Mouse (Mus musculus) kidney, embryonic 14.5 days (tissue): ENCODE data around the gene Tdgf1. TPM values are rescaled to one million over a fixed set of nuclear protein-coding genes. Genes with fewer than 3 reads are reported as not detected.

Source experiments
- ATAC-seq: fragments of 200-750 bp; cut with Nextera tagmentation; 2 replicates; pipeline ENCODE4 v1.8.0; 2017; ENCODE audit warnings: moderate number of reproducible peaks, mild to moderate bottlenecking, moderate TSS enrichment, moderate library complexity; ENCODE audit not compliant: low FRiP score, low TSS enrichment
- H3K27ac ChIP-seq: fragments of 300-500 bp; sonication (generic); 2 replicates; pipeline ENCODE4 v1.5.1; 2014; ENCODE audit warnings: low read depth, mild to moderate bottlenecking, low read length, moderate library complexity, mixed read lengths
- H3K27me3 ChIP-seq: fragments of 300-500 bp; sonication (generic); 2 replicates; pipeline ENCODE4 v1.6.1; 2014; ENCODE audit warnings: mild to moderate bottlenecking, low read length; ENCODE audit not compliant: control insufficient read depth, insufficient read depth
- H3K36me3 ChIP-seq: fragments of 300-500 bp; sonication (generic); 2 replicates; pipeline ENCODE4 v1.6.1; 2014; ENCODE audit warnings: low read length, mixed read lengths; ENCODE audit not compliant: control insufficient read depth, insufficient read depth
- H3K4me1 ChIP-seq: fragments of 300-500 bp; sonication (generic); 2 replicates; pipeline ENCODE4 v1.6.1; 2014; ENCODE audit warnings: low read length, mixed read lengths; ENCODE audit not compliant: control insufficient read depth, insufficient read depth
- H3K4me2 ChIP-seq: fragments of 300-500 bp; sonication (generic); replicated peaks from 2 replicates; pipeline ENCODE4 v1.6.1; 2014; ENCODE audit warnings: low read depth, mild to moderate bottlenecking, low read length
- H3K4me3 ChIP-seq: fragments of 300-500 bp; sonication (generic); 2 replicates; pipeline ENCODE4 v1.5.1; 2014; ENCODE audit warnings: mild to moderate bottlenecking, low read length
- H3K9ac ChIP-seq: fragments of 300-500 bp; sonication (generic); 2 replicates; pipeline ENCODE4 v1.6.1; 2014; ENCODE audit warnings: low read depth, mild to moderate bottlenecking, low read length, moderate library complexity
- H3K9me3 ChIP-seq: fragments of 300-500 bp; sonication (generic); 2 replicates; pipeline ENCODE4 v1.6.1; 2016; ENCODE audit warnings: low read length; ENCODE audit not compliant: control insufficient read depth
- WGBS: fragments of 180-500 bp; shearing (Covaris S2); extraction: QIAGEN DNeasy Blood & Tissue Kit; methylation state at CpG from one replicate; pipeline ENCODE4 v1.1.7; 2014; 5-methylcytosine and 5-hydroxymethylcytosine counted together
- polyA plus RNA-seq: library from polyadenylated mRNA; unstranded; fragments of >200 nt; fragmentation: Nextera tagmentation; extraction: Ambion mirVana; gene quantifications from 2 replicates; pipeline ENCODE4 v1.2.1, GENCODE M21; 2014

Tdgf1 gene
- polyA plus RNA-seq, 1 experiment from 2014 or later = not detected

DNA sequence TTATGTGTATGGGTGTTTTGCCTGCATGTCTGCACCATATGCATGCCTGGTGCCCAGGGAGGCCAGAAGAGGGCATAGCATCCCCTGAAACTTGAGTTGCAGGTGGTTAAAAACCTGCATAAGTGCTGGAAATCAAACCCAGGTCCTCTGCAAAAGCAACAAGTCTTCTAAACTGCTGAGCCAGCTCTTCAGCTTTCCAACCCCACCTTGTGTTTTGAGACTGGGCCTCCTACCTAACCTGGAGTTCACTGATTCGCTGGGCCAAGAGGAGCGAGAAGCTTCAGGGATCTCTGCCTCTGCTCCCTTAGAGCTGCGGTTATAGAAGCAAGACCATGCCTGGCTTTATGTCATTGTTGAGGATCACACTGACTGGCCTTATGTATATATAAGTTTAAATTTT is 4.2 kb upstream of the Tdgf1 start:
- H3K27ac ChIP-seq = no peak overlapping the region
- H3K4me3 ChIP-seq = no peak overlapping the region
- WGBS = 93% methylated on average over 3 of the region's 3 CpGs
- no peak overlapping the region for H3K9ac ChIP-seq
- H3K4me2 ChIP-seq = no peak overlapping the region
- H3K27me3 ChIP-seq = peaks cover 33% of the 10 kb centered on the region
- ATAC-seq = no peak
- H3K9me3 ChIP-seq = no peaks in the 10 kb centered on the region
- no peaks in the 10 kb centered on the region for H3K36me3 ChIP-seq
- H3K4me1 ChIP-seq = 0 out of 2 replicates have a peak, but pooled peaks cover 2% of the 10 kb centered on the region

DNA sequence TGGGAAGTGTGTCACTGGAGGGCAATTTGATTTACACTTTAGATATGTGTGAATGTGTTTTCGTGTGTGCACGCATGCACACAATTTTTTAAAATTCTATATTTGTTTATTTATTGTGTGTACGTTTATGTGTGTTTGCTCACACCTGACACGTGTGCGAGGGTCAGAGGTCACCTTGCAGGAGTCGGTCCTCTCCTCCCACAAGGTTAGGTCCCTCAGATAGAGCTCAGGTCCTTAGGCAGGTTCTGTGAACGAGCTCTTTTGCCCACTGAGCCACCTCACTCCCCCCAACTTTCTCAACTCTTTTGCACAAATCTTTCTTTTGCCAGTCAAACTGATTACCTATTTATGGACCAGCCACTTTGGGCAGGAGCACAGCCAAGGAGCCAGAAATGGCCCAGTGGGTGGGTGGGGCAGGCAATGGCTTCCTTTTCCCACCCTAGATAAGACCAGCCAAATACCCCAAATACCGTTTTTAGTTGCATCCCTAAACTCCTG is 2.9 kb upstream of the Tdgf1 start:
- ATAC-seq = no peak
- WGBS = 55% methylated on average over 8 of the region's 8 CpGs

DNA sequence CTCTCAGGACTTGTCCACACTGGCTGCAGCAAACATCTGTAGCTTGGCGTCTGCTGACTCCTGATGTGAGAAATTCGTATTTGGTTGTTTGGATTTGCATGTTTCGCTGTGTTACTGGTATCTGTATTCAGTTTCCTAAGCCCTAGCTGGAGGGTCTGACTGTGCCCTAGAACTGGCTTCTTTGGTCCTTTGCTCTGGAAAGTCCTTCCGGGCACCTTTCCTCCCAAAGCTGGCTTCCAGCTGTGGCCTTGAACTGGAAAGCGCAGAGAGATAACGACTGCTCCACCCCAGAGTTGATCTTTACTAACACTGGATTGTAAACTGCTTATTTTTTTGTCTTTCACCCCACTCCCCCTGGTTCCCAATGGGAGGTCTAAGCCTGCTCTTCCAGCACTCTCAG is 1.9 kb upstream of the Tdgf1 start:
- H3K4me2 ChIP-seq = no peak overlapping the region
- H3K27me3 ChIP-seq = peaks cover 42% of the 10 kb centered on the region

More for the DNA sequence above, 2.9 kb upstream of the Tdgf1 start:
- no peak overlapping the region for H3K4me2 ChIP-seq
- no peak overlapping the region for H3K27ac ChIP-seq
- H3K9ac ChIP-seq = no peak overlapping the region
- 0 out of 2 replicates have a peak, but pooled peaks cover 2% of the 10 kb centered on the region for H3K4me1 ChIP-seq
- H3K4me3 ChIP-seq = no peak overlapping the region
- H3K27me3 ChIP-seq = peaks cover 44% of the 10 kb centered on the region
- H3K36me3 ChIP-seq = no peaks in the 10 kb centered on the region
- no peaks in the 10 kb centered on the region for H3K9me3 ChIP-seq

DNA sequence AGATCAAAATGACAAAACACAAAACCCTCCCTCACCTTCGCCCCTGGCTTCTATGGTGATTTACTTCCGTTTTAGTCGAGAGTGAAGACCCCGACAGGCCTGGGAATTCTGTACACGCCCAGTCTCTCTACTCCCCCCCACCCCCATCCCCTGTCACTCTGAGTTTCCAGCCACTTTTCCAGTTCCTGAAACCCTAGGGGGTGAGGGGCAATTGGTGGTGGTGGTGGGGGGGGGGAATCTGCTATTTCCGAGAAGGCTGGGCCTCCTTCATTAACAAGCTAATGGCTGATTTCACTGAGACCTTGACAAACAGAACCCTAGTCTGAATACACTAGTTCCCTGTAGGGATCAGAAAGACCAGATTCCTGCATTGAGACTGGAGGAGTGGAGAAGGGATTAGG is 1.3 kb upstream of the Tdgf1 start:
- 8% methylated on average over 6 of the region's 6 CpGs for WGBS
- Histone ChIP-seq H3K4me2 (no peak overlapping the region), H3K4me3 (no peak overlapping the region), H3K9me3 (no peaks in the 10 kb centered on the region), H3K27me3 (peaks cover 41% of the 10 kb centered on the region), H3K4me1 (0 out of 2 replicates have a peak, but pooled peaks cover 2% of the 10 kb centered on the region), H3K27ac (no peak overlapping the region), H3K36me3 (no peaks in the 10 kb centered on the region), H3K9ac (no peak overlapping the region)
- no peak for ATAC-seq

More for the DNA sequence above, 1.9 kb upstream of the Tdgf1 start:
- no peak for ATAC-seq
- Histone ChIP-seq H3K27ac (no peak overlapping the region), H3K4me1 (0 out of 2 replicates have a peak, but pooled peaks cover 2% of the 10 kb centered on the region), H3K36me3 (no peaks in the 10 kb centered on the region), H3K4me3 (no peak overlapping the region), H3K9ac (no peak overlapping the region), H3K9me3 (no peaks in the 10 kb centered on the region)
- 42% methylated on average over 6 of the region's 6 CpGs for WGBS

GRCm38 (mm10) chr9:110946548-110947044 is 638 bp upstream of the Tdgf1 start:
- Histone ChIP-seq H3K9me3 (no peaks in the 10 kb centered on the region), H3K36me3 (no peaks in the 10 kb centered on the region), H3K4me3 (no peak overlapping the region), H3K4me2 (no peak overlapping the region), H3K27ac (no peak overlapping the region), H3K4me1 (0 out of 2 replicates have a peak, but pooled peaks cover 2% of the 10 kb centered on the region), H3K9ac (no peak overlapping the region), H3K27me3 (peaks cover 41% of the 10 kb centered on the region)
- WGBS = 8% methylated on average over 20 of the region's 20 CpGs
- no peak for ATAC-seq

DNA sequence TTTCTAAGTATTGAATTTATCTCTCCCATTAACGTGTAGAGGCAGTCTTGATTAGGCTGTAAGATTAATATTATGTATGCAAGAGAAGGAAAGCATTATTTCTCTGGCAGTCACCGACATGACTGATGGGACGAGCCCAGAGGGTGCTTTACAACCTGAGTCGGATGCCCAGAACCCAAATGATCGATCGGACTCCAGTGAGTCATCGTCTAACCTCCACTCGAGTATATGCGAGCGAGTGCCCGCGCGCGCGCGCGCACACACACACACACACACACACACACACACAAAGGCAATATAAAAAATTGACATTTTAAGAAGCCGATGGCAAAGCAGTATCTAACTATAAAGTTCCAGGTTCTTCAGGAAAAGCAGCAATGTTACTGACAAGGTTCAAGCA is 615 bp downstream of the Tdgf1 start:
- Histone ChIP-seq H3K27me3 (peaks cover 41% of the 10 kb centered on the region), H3K9me3 (no peaks in the 10 kb centered on the region), H3K4me2 (no peak overlapping the region), H3K27ac (no peak overlapping the region), H3K9ac (no peak overlapping the region), H3K36me3 (no peaks in the 10 kb centered on the region), H3K4me1 (0 out of 2 replicates have a peak, but pooled peaks cover 2% of the 10 kb centered on the region), H3K4me3 (no peak overlapping the region)
- ATAC-seq = no peak
- 8% methylated on average over 18 of the region's 18 CpGs for WGBS

- 36% methylated on average over 13 of the region's 13 CpGs for WGBS
These were observed 1.7 kb downstream of the Tdgf1 start for GRCm38 (mm10) chr9:110944265-110944664.

GRCm38 (mm10) chr9:110937506-110938490 is 8.2 kb downstream of the Tdgf1 start:
- whole genome bisulfite sequencing = 68% methylated on average over 12 of the region's 12 CpGs
- Histone ChIP-seq H3K4me1 (no peaks in the 10 kb centered on the region), H3K36me3 (no peaks in the 10 kb centered on the region), H3K4me3 (no peak overlapping the region), H3K4me2 (no peak overlapping the region), H3K27me3 (no peaks in the 10 kb centered on the region), H3K9me3 (no peaks in the 10 kb centered on the region), H3K27ac (no peak overlapping the region), H3K9ac (no peak overlapping the region)
- no peak for ATAC-seq

More at GRCm38 (mm10) chr9:110944265-110944664, 1.7 kb downstream of the Tdgf1 start:
- 0 out of 2 replicates have a peak, but pooled peaks cover 2% of the 10 kb centered on the region for H3K4me1 ChIP-seq
- H3K27me3 ChIP-seq = peaks cover 41% of the 10 kb centered on the region
- H3K36me3 ChIP-seq = no peaks in the 10 kb centered on the region
- no peaks in the 10 kb centered on the region for H3K9me3 ChIP-seq
- no peak overlapping the region for H3K27ac ChIP-seq
- no peak for ATAC-seq
- H3K9ac ChIP-seq = no peak overlapping the region
- no peak overlapping the region for H3K4me2 ChIP-seq
- no peak overlapping the region for H3K4me3 ChIP-seq

- H3K9me3 ChIP-seq = no peaks in the 10 kb centered on the region
- H3K27me3 ChIP-seq = no peaks in the 10 kb centered on the region
- H3K4me2 ChIP-seq = no peak overlapping the region
- no peak overlapping the region for H3K9ac ChIP-seq
- no peak for ATAC-seq
- H3K27ac ChIP-seq = no peak overlapping the region
- H3K36me3 ChIP-seq = no peaks in the 10 kb centered on the region
- no peak overlapping the region for H3K4me3 ChIP-seq
- 82% methylated on average over 7 of the region's 7 CpGs for WGBS
- no peaks in the 10 kb centered on the region for H3K4me1 ChIP-seq
These were observed 10.0 kb downstream of the Tdgf1 start for GRCm38 (mm10) chr9:110935941-110936340.
